Mouse (Mus musculus) heart, adult 11 months (tissue): ENCODE data around the gene Mapk8ip1.

Experiments
- DNase-seq: peaks from one replicate; pipeline ENCODE4 v3.0.0; 2022

Mapk8ip1 gene

GRCm38 (mm10) chr2:92401091-92401561 is at the start of gene Mapk8ip1:
Mapk8ip1 (minus strand) TSS chr2:92401263.
- peak; percentile 90 for DNase-seq

GRCm38 (mm10) chr2:92447121-92447740 is 46.2 kb upstream of the Mapk8ip1 start:
- DNase-seq: no peak

DNA sequence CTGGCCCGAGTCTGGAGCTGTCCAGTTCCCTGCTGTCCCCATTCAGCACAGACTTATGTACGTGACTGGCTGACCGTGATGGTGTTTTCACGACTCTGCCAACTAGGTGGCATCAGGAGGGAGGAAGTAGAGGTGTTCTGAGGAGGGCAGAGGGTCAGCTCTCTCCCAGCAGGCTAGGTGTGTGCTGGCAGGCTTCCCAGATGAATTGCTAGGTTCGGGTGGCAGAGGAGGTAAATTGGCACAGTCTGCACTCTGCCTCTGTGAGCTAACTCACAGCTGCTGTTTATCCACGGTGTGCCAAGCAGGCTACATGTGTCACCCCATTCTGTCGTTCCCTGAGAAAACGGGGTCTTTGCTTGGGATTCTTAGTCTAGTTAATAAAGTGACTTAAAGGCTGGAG is 45.6 kb upstream of the Mapk8ip1 start:
- DNase-seq: no peak

GRCm38 (mm10) chr2:92445890-92446289 is 44.8 kb upstream of the Mapk8ip1 start:
- no peak for DNase-seq

- no peak for DNase-seq
Measured at GRCm38 (mm10) chr2:92444376-92444775, 43.3 kb upstream of the Mapk8ip1 start.

DNA sequence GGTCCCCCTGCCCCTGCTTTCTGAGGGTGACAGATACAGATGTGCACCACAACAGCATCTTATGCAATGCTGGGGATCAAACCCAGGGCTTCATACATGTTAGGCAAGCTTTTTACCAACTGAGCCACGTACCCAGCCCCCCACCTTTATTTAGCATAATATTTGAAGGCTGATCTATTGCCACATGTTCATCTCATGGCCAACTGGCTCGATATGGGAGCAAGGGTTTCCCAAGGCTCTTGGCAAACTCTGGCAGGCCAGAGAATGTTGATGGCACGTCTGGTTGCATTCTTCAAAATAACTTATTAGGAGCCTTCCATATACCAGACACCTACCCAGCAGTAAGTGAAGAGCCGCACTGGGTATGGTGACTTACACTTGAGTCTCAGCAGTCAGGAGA is 42.2 kb upstream of the Mapk8ip1 start:
- DNase-seq: no peak

- no peak for DNase-seq
Measured at GRCm38 (mm10) chr2:92442419-92443001, 41.4 kb upstream of the Mapk8ip1 start.

- no peak for DNase-seq
Measured at GRCm38 (mm10) chr2:92440432-92440831, 39.4 kb upstream of the Mapk8ip1 start.

- DNase-seq: no peak
Measured at GRCm38 (mm10) chr2:92438567-92438966, 37.5 kb upstream of the Mapk8ip1 start.

DNA sequence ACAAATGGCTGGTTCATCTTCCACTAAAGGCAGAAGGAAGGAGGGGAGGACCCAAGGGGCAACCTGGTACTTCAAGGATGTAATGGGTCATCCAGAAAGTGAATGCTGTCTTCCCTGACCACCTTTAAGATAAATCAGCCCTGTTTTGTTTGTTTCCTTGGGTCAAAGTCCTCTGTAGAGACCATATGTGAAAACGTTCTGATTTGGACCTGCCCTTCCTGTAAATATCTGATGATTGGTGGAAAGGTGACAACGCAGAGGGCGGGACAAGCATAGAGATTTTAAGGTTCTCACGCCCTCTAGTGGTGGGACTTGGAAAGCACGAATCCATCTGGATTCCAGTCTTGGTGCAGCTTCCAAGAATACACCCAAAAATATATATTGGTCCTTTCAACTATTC is 36.8 kb upstream of the Mapk8ip1 start:
- peak; percentile 95 for DNase-seq

DNA sequence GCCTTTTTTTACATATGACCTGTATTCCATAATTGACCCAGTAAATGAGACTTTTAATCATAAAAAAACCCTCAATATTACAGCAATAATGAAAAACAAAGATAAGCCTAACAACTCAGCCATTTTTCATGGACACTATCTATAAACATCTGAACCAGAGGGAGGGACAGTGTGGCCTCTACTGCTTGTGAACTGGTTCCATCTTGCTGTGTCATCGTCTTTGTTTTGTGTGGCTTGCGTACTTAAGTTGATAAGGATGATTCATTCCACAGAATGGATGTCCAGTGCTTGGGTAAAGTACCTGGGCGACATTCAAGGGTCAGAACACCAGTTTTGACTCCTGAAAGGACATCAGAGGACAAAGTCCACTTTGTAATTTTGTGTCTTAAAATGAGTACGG is 36.3 kb upstream of the Mapk8ip1 start:
- DNase-seq: no peak

DNA sequence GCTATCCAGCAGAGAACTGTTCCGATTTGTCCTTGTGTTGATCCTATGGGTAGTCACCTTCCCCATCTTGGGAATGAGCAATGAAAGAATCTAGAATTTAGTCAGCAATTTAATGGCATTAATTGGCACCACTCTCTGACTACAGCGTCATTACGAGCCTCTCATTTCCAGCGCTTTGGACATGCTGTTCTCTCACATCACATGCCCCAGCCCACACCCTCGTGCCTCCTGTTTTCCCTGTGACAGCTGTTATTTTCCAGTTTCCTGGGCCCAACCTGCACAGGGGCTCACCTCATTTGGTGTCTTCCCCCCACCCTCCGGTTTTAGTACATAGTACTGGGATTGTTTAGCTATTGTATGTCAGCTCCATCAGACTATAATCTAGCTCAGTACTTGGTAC is 34.0 kb upstream of the Mapk8ip1 start:
- peak; percentile 93 for DNase-seq

- DNase-seq: no peak
Measured at GRCm38 (mm10) chr2:92434375-92434745, 33.3 kb upstream of the Mapk8ip1 start.

GRCm38 (mm10) chr2:92433578-92434374 is 32.7 kb upstream of the Mapk8ip1 start, which contains the start of gene Cry2:
Cry2 (minus strand) TSS chr2:92434043.
- DNase-seq: peak; percentile 100

- peak; percentile 96 for DNase-seq
Measured at GRCm38 (mm10) chr2:92432299-92433295, 31.5 kb upstream of the Mapk8ip1 start.

- no peak for DNase-seq
Measured at GRCm38 (mm10) chr2:92431611-92432179, 30.6 kb upstream of the Mapk8ip1 start.

DNA sequence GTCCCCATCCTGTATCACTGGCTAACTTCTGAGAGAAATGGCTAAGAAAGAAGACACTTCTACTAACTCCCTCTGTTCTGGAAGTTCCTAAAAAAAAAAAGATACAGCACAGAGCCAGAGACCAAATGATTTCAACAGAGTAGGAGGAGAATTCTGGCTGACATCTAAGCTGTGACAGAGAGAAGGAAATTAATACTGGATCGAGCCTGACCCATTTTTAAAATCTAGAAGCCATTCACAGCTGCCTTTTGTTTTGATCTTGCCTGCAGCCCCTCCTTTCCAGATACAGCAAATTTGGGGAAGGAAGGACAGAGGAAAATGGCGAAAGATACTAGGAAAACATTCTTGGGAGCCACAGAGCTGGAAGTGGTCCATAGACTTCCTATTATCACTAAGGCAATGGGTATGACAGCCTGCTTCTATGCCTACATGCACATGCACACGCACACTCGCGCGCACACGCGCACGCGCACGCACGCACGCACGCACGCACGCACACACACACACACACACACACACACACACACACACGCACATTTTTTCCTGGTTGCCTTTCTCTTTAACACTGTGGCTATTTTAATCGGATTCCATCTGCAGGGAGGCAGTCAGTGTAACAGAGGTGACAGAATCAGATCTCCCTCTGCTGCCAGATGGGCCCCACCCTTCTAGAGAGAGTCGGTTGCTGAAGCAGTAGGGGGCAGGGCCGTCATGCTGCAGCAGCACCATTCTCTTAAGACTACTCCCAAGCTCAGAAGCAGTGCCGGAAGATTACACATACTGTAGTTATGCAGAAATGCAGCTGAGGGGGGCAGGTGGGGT is 29.9 kb upstream of the Mapk8ip1 start:
- DNase-seq: peak; percentile 98

DNA sequence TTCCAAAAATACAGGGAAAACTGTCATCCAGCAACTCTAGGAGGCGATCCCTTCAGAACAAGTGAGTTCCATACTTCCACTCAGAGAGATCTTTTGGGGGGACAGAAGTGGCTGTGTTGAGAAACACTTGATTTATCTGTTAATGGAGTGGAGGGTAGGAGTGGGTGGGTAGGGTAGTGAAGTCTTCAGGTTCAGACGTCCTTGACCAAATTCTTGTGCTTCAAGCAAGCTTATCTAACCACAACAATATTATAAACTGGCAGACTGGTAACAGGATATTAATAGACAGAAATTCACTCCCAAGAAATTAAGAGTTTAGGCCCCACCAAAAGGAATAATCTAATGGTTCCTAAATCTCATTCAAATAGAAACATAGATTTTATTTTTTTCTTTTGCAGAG is 29.0 kb upstream of the Mapk8ip1 start:
- no peak for DNase-seq

GRCm38 (mm10) chr2:92427882-92428281 is 26.8 kb upstream of the Mapk8ip1 start:
- peak; percentile 99 for DNase-seq

- peak; percentile 98 for DNase-seq
Measured at GRCm38 (mm10) chr2:92426426-92426825, 25.4 kb upstream of the Mapk8ip1 start.

- DNase-seq: no peak
Measured at GRCm38 (mm10) chr2:92425366-92425765, 24.3 kb upstream of the Mapk8ip1 start.
